Mouse (Mus musculus) Patski (cell line): ENCODE data around the gene Fancg. TPM values are rescaled to one million over a fixed set of nuclear protein-coding genes. Genes with fewer than 3 reads are reported as not detected.

ENCODE experiments used
- ATAC-seq: fragments of 100-300 bp; one replicate; pipeline ENCODE4 v1.8.0; 2021
- CTCF ChIA-PET: fragments of 350-600 bp; sonication (Branson Sonifier 250); formaldehyde crosslinking; loops from one replicate; lab custom pipeline; 2022; ENCODE audit warnings: inconsistent platforms; lab: Charles Lee
- POLR2A ChIA-PET: fragments of 350-600 bp; sonication (Branson Sonifier 250); formaldehyde crosslinking; loops from one replicate; lab custom pipeline; 2022; ENCODE audit warnings: antibody characterized with exemption, inconsistent platforms; lab: Charles Lee
- DNase-seq: peaks from one replicate; pipeline ENCODE4 v3.0.0-alpha.2; 2011; ENCODE audit warnings: low read depth, low spot score
- H3K27me3 ChIP-seq: fragments of 371-371 bp; one replicate; pipeline ENCODE4 v1.5.1; 2021
- CTCF ChIP-seq: fragments of 100-300 bp; IDR thresholded peaks from one replicate; pipeline ENCODE4 v1.5.1; 2021
- in situ Hi-C: fragments of 300-500 bp; cut with MboI; formaldehyde crosslinking; loops from 3 replicates; pipeline ENCODE4 v1.11.1; 2018; ENCODE audit warnings: low pct_unique_long_range_greater_than_20kb, mixed read lengths
- polyA plus RNA-seq: library from polyadenylated mRNA; unstranded; gene quantifications from one replicate; pipeline ENCODE4 v1.2.3, GENCODE M21; 2021

The Fancg gene
- polyA plus RNA-seq, 1 experiment from 2014 or later, result 8.1 TPM

- POLR2A ChIA-PET, result no interaction called here
- CTCF ChIA-PET, result interaction anchor here (0.8 to 3.1 kb wide), 6 partner anchors 10 to 83 kb away, joined by 3 to 25 read pairs (median 10); partner anchors contain the start of gene Dnajb5
- in situ Hi-C loops, result loop anchor here (5.0 kb wide), 1 partner anchor 84 kb away; no protein-coding TSS in a partner anchor
- ATAC-seq (no peak), DNase-seq (no peak)
- TF ChIP-seq CTCF, result peak; percentile 68
- no peaks in the 10 kb centered on the region for H3K27me3 ChIP-seq
Observed at GRCm38 (mm10) chr4:42961592-42961991, 48.7 kb downstream of the Fancg start.

GRCm38 (mm10) chr4:42959382-42959781 lies 50.9 kb downstream of the Fancg start:
- ATAC-seq (no peak), DNase-seq (no peak)
- no peak for TF ChIP-seq CTCF
- no peaks in the 10 kb centered on the region for H3K27me3 ChIP-seq
- ChIA-PET POLR2A (no interaction called here), CTCF (no interaction called here)
- in situ Hi-C loops, result no loop called here

- ChIA-PET POLR2A (no interaction called here), CTCF (interaction anchor here (0.8 kb wide), 1 partner anchor 13 kb away, joined by 3 read pairs; no protein-coding TSS in a partner anchor)
- TF ChIP-seq CTCF, result no peak
- in situ Hi-C loops, result no loop called here
- H3K27me3 ChIP-seq, result no peaks in the 10 kb centered on the region
- ATAC-seq (no peak), DNase-seq (no peak)
Observed at GRCm38 (mm10) chr4:42958942-42959341, 51.4 kb downstream of the Fancg start.

- TF ChIP-seq CTCF, result no peak
- in situ Hi-C loops, result no loop called here
- DNase-seq (no peak), ATAC-seq (no peak)
- ChIA-PET POLR2A (no interaction called here), CTCF (no interaction called here)
- H3K27me3 ChIP-seq, result no peaks in the 10 kb centered on the region
Observed at GRCm38 (mm10) chr4:42957979-42958378, 52.3 kb downstream of the Fancg start.

- ChIA-PET POLR2A (no interaction called here), CTCF (no interaction called here)
- no peaks in the 10 kb centered on the region for H3K27me3 ChIP-seq
- ATAC-seq, result no peak
- TF ChIP-seq CTCF, result no peak
- in situ Hi-C loops, result no loop called here
- no peak for DNase-seq
Observed at GRCm38 (mm10) chr4:42957306-42957705, 53.0 kb downstream of the Fancg start.

- TF ChIP-seq CTCF, result no peak
- no peaks in the 10 kb centered on the region for H3K27me3 ChIP-seq
- in situ Hi-C loops, result no loop called here
Observed at GRCm38 (mm10) chr4:42956581-42956980, 53.7 kb downstream of the Fancg start.

GRCm38 (mm10) chr4:42955200-42955599 lies 55.1 kb downstream of the Fancg start:
- ChIA-PET CTCF (interaction anchor here (1.5 to 2.6 kb wide), 4 partner anchors 8 to 74 kb away, joined by 3 to 15 read pairs (median 10); no protein-coding TSS in a partner anchor), POLR2A (no interaction called here)
- no peak for TF ChIP-seq CTCF
- ATAC-seq (no peak), DNase-seq (no peak)
- no peaks in the 10 kb centered on the region for H3K27me3 ChIP-seq
- in situ Hi-C loops, result no loop called here

More at GRCm38 (mm10) chr4:42956581-42956980, 53.7 kb downstream of the Fancg start:
- DNase-seq (no peak), ATAC-seq (no peak)
- POLR2A ChIA-PET, result no interaction called here
- CTCF ChIA-PET, result no interaction called here

GRCm38 (mm10) chr4:42954297-42954696 lies 56.0 kb downstream of the Fancg start:
- ATAC-seq (no peak), DNase-seq (no peak)
- ChIA-PET CTCF (interaction anchor here (1.1 to 2.6 kb wide), 6 partner anchors 9 to 73 kb away, joined by 3 to 15 read pairs (median 6); no protein-coding TSS in a partner anchor), POLR2A (no interaction called here)
- in situ Hi-C loops, result no loop called here
- no peaks in the 10 kb centered on the region for H3K27me3 ChIP-seq
- no peak for TF ChIP-seq CTCF

GRCm38 (mm10) chr4:42953435-42954094 lies 56.7 kb downstream of the Fancg start:
- ChIA-PET POLR2A (no interaction called here), CTCF (interaction anchor here (1.1 to 2.6 kb wide), 6 partner anchors 8 to 73 kb away, joined by 3 to 15 read pairs (median 6); no protein-coding TSS in a partner anchor)
- in situ Hi-C loops, result no loop called here
- no peaks in the 10 kb centered on the region for H3K27me3 ChIP-seq
- no peak for ATAC-seq
- TF ChIP-seq CTCF, result no peak
- DNase-seq, result no peak

- ChIA-PET POLR2A (no interaction called here), CTCF (interaction anchor here (4.1 kb wide), 1 partner anchor 10 kb away, joined by 25 read pairs; no protein-coding TSS in a partner anchor)
- in situ Hi-C loops, result no loop called here
- no peak for TF ChIP-seq CTCF
- DNase-seq (no peak), ATAC-seq (no peak)
- H3K27me3 ChIP-seq, result no peaks in the 10 kb centered on the region
Observed at GRCm38 (mm10) chr4:42952563-42952962, 57.7 kb downstream of the Fancg start.

Other genes with a start within 250 kb of the Fancg start
- not detected for gene Ccl21a, start 236.5 kb downstream of the Fancg start, polyA plus RNA-seq
- not detected for gene Fam205a1, start 156.6 kb downstream of the Fancg start, polyA plus RNA-seq
- gene Gm12394, start 153.7 kb downstream of the Fancg start, polyA plus RNA-seq, result not detected
- gene Fam205c, start 136.3 kb downstream of the Fancg start, polyA plus RNA-seq, result not detected
- not detected for gene Phf24, start 93.8 kb downstream of the Fancg start, polyA plus RNA-seq
- gene Dnajb5, start 60.7 kb downstream of the Fancg start, polyA plus RNA-seq, result 8.5 TPM
- gene 1700022I11Rik, start 40.9 kb downstream of the Fancg start, polyA plus RNA-seq, result not detected
- gene Vcp, start 10.0 kb downstream of the Fancg start, polyA plus RNA-seq, result 283 TPM
- gene Pigo, start 15.3 kb upstream of the Fancg start, polyA plus RNA-seq, result 11.3 TPM
- gene Stoml2, start 21.2 kb upstream of the Fancg start, polyA plus RNA-seq, result 134 TPM
- 25.1 TPM for gene Fam214b, start 35.7 kb upstream of the Fancg start, polyA plus RNA-seq
- 8.2 TPM for gene Unc13b, start 48.4 kb upstream of the Fancg start, polyA plus RNA-seq